Mouse (Mus musculus) liver, embryonic 14.5 days (tissue): ENCODE data around the gene Abracl. TPM values are rescaled to one million over a fixed set of nuclear protein-coding genes. Genes with fewer than 3 reads are reported as not detected.

ENCODE experiments used
- ATAC-seq: fragments of 200-750 bp; cut with Nextera tagmentation; 2 replicates; pipeline ENCODE4 v1.8.0; 2017; ENCODE audit warnings: moderate number of reproducible peaks, mild to moderate bottlenecking, moderate library complexity; ENCODE audit not compliant: insufficient read depth
- DNase-seq, 3 experiments: peaks; one replicate each; pipeline ENCODE4 v3.0.0-alpha.2; 2012 to 2013; ENCODE audit warnings: low read depth in 3 of 3, low spot score in 3 of 3
- H3K27ac ChIP-seq: fragments of 300-500 bp; sonication (generic); 2 replicates; pipeline ENCODE4 v1.5.1; 2014; ENCODE audit warnings: moderate library complexity, mild to moderate bottlenecking, control low read depth, inconsistent platforms
- H3K27me3 ChIP-seq: fragments of 300-500 bp; sonication (generic); 2 replicates; pipeline ENCODE4 v1.6.1; 2014; ENCODE audit warnings: mild to moderate bottlenecking, low read length, moderate library complexity; ENCODE audit not compliant: control insufficient read depth, insufficient read depth
- H3K36me3 ChIP-seq: fragments of 300-500 bp; sonication (generic); replicated peaks from 2 replicates; pipeline ENCODE4 v1.6.1; 2014; ENCODE audit warnings: low read depth; ENCODE audit not compliant: control insufficient read depth, insufficient read depth
- H3K4me1 ChIP-seq, 2 experiments: fragments of 200-500 bp in 1 of 2; fragments of 300-500 bp in 1 of 2; sonication (generic) in 1 of 2; replicated peaks; 2 replicates each; pipeline ENCODE4 v1.6.1; 2012 to 2014; ENCODE audit warnings: antibody characterized with exemption in 1 of 2, inconsistent platforms in 1 of 2, low read length in 1 of 2; ENCODE audit not compliant: control insufficient read depth in 2 of 2, insufficient read depth in 2 of 2
- H3K4me2 ChIP-seq: fragments of 300-500 bp; sonication (generic); 2 replicates; pipeline ENCODE4 v1.6.1; 2014; ENCODE audit warnings: low read depth, mild to moderate bottlenecking, control low read depth, moderate library complexity
- H3K4me3 ChIP-seq, 2 experiments: fragments of 200-500 bp in 1 of 2; fragments of 300-500 bp in 1 of 2; sonication (generic) in 1 of 2; 2 replicates each; pipeline ENCODE4 v1.5.1; 2012 to 2014; ENCODE audit warnings: low read depth in 2 of 2, low read length in 2 of 2, mild to moderate bottlenecking in 2 of 2, control low read depth in 1 of 2, inconsistent platforms in 1 of 2, moderate library complexity in 1 of 2; ENCODE audit not compliant: insufficient read depth in 1 of 2
- H3K9ac ChIP-seq: fragments of 300-500 bp; sonication (generic); replicated peaks from 2 replicates; pipeline ENCODE4 v1.6.1; 2014; ENCODE audit warnings: mild to moderate bottlenecking, control low read depth, moderate library complexity
- H3K9me3 ChIP-seq: fragments of 300-500 bp; sonication (generic); 2 replicates; pipeline ENCODE4 v1.6.1; 2016; ENCODE audit warnings: low read length, mixed read lengths; ENCODE audit not compliant: control insufficient read depth
- CTCF ChIP-seq: IDR thresholded peaks from 2 replicates; pipeline ENCODE4 v1.5.1; 2016; ENCODE audit warnings: antibody characterized with exemption, low read depth, control low read depth
- EP300 ChIP-seq: IDR thresholded peaks from 2 replicates; pipeline ENCODE4 v1.6.1; 2016; ENCODE audit warnings: antibody characterized with exemption, low read depth
- WGBS: fragments of 180-500 bp; shearing (Covaris S2); extraction: QIAGEN DNeasy Blood & Tissue Kit; methylation state at CpG from one replicate; pipeline ENCODE4 v1.1.7; 2014; ENCODE audit not compliant: insufficient replicate concordance; 5-methylcytosine and 5-hydroxymethylcytosine counted together
- polyA plus RNA-seq, 2 experiments: library from polyadenylated mRNA; depleted of rRNA in 1 of 2; stranded (reverse) in 1 of 2; unstranded in 1 of 2; fragments of >200 nt; fragmentation: Nextera tagmentation in 1 of 2; extraction: Ambion mirVana in 1 of 2; gene quantifications; 2 replicates each; pipeline versions ENCODE4 v1.2.1 to v1.2.3; 2012 to 2014

Abracl gene
- polyA plus RNA-seq, 2 experiments: 37.2 to 71.1 TPM

GRCm38 (mm10) chr10:18003966-18004637 is 19.0 kb downstream of the Abracl start:
- no peaks in the 10 kb centered on the region for H3K36me3 ChIP-seq
- H3K27me3 ChIP-seq: no peaks in the 10 kb centered on the region
- no peak overlapping the region for H3K9ac ChIP-seq
- H3K4me2 ChIP-seq: no peak overlapping the region
- DNase-seq (no peak), ATAC-seq (no peak)
- H3K4me1 ChIP-seq: 0 out of 4 replicates have a peak, but pooled peaks cover 0 to 2% of the 10 kb centered on the region in 2 experiments
- TF ChIP-seq CTCF (no peak), EP300 (no peak)
- H3K4me3 ChIP-seq: no peak overlapping the region
- H3K27ac ChIP-seq: no peak overlapping the region
- 68% methylated on average over 12 of the region's 12 CpGs for WGBS
- no peaks in the 10 kb centered on the region for H3K9me3 ChIP-seq

GRCm38 (mm10) chr10:17990576-17990975 is 32.5 kb downstream of the Abracl start:
- no peak overlapping the region for H3K4me3 ChIP-seq
- DNase-seq: no peak
- no peak for ATAC-seq
- no peak for TF ChIP-seq EP300
- TF ChIP-seq CTCF: no peak
- no peaks in the 10 kb centered on the region for H3K36me3 ChIP-seq
- 53% methylated on average over 4 of the region's 4 CpGs for WGBS
- H3K27me3 ChIP-seq: no peaks in the 10 kb centered on the region
- H3K9ac ChIP-seq: no peak overlapping the region
- no peaks in the 10 kb centered on the region for H3K9me3 ChIP-seq
- no peak overlapping the region for H3K4me2 ChIP-seq
- H3K27ac ChIP-seq: no peak overlapping the region
- no peaks in the 10 kb centered on the region for H3K4me1 ChIP-seq

GRCm38 (mm10) chr10:17989136-17989535 is 34.0 kb downstream of the Abracl start:
- H3K4me1 ChIP-seq: no peaks in the 10 kb centered on the region
- H3K9ac ChIP-seq: no peak overlapping the region
- TF ChIP-seq EP300 (no peak), CTCF (no peak)
- 49% methylated on average over 6 of the region's 6 CpGs for WGBS
- H3K27me3 ChIP-seq: no peaks in the 10 kb centered on the region
- H3K36me3 ChIP-seq: no peaks in the 10 kb centered on the region
- DNase-seq (no peak), ATAC-seq (no peak)
- H3K9me3 ChIP-seq: no peaks in the 10 kb centered on the region
- H3K27ac ChIP-seq: no peak overlapping the region
- no peak overlapping the region for H3K4me2 ChIP-seq
- H3K4me3 ChIP-seq: no peak overlapping the region

GRCm38 (mm10) chr10:17987823-17988423 is 35.2 kb downstream of the Abracl start:
- no peak overlapping the region for H3K27ac ChIP-seq
- TF ChIP-seq EP300: no peak
- no peak for TF ChIP-seq CTCF
- no peaks in the 10 kb centered on the region for H3K9me3 ChIP-seq
- no peaks in the 10 kb centered on the region for H3K4me1 ChIP-seq
- no peak overlapping the region for H3K4me3 ChIP-seq
- H3K4me2 ChIP-seq: no peak overlapping the region
- ATAC-seq (no peak), DNase-seq (no peak)
- no peak overlapping the region for H3K9ac ChIP-seq
- no peaks in the 10 kb centered on the region for H3K27me3 ChIP-seq
- no peaks in the 10 kb centered on the region for H3K36me3 ChIP-seq
- WGBS: 59% methylated on average over 8 of the region's 8 CpGs

GRCm38 (mm10) chr10:17983313-17983712 is 39.8 kb downstream of the Abracl start:
- 72% methylated on average over 2 of the region's 2 CpGs for WGBS
- Histone ChIP-seq H3K4me1 (no peaks in the 10 kb centered on the region), H3K27me3 (no peaks in the 10 kb centered on the region), H3K9me3 (no peaks in the 10 kb centered on the region), H3K4me3 (no peak overlapping the region), H3K4me2 (no peak overlapping the region), H3K36me3 (no peaks in the 10 kb centered on the region), H3K27ac (no peak overlapping the region), H3K9ac (no peak overlapping the region)
- ATAC-seq (no peak), DNase-seq (no peak)
- TF ChIP-seq CTCF (no peak), EP300 (no peak)
